Comparison of ENCODE assay signal across 8 mouse cellular contexts in the genomic region with DNA sequence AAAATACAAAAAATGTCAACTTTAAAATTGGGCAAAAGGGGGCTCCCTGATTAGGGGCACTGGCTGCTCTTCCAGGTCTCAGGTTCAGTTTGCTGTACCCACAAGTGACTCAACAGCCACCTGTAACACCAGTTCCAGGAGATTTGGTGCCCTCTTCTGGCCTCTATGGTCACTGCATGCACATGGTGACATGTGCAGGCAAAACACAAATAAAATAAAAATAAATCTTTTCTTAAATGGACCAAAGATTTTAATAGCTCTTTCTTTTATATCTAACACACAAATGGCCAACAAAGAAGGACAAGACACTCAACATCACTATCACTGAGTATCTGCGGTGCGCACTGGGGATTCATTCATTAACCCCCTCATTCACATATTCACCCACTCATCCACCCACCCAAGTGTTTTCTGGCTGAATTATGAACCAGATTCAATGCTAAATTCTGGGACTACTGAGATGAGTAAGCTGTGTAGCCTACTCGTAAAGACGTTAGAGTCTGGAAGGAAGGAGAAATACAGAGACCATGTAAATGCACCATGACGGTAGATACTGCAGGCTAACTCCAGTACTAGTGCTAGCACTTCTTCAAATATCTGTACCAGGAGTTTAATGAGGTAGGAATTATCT. TPM values are rescaled to one million over a fixed set of nuclear protein-coding genes. Genes with fewer than 3 reads are reported as not detected.
A peak's percentile ranks its signal among the peaks of the same experiment; 100 is the strongest.
DNase-seq lines count a peak whose midpoint lies in the region; ATAC-seq lines count a peak whose summit lies in the region.

No protein-coding gene starts in this region.

- WGBS in forebrain, embryonic 10.5 days: 94% methylated on average over 5 of the region's 5 CpGs
- 87% methylated on average over 5 of the region's 5 CpGs for WGBS in forebrain, embryonic 16.5 days
- WGBS in neural tube, embryonic 15.5 days: 91% methylated on average over 5 of the region's 5 CpGs
- WGBS in macrophage (ENCODE audit: missing documents): 83% methylated on average over 5 of the region's 5 CpGs

- H3K27me3 ChIP-seq in forebrain, embryonic 10.5 days (ENCODE audit: poor library complexity, severe bottlenecking): no peaks in the 10 kb centered on the region
- H3K27me3 ChIP-seq in forebrain, embryonic 16.5 days (replicated peaks; ENCODE audit: control insufficient read depth, insufficient read depth, low read length): no peaks in the 10 kb centered on the region
- no peaks in the 10 kb centered on the region for H3K27me3 ChIP-seq in neural tube, embryonic 15.5 days (replicated peaks)
- no peaks in the 10 kb centered on the region for H3K27me3 ChIP-seq in splenic B cell, adult 2 months (ENCODE audit: control insufficient read depth, insufficient read depth, low read length, poor library complexity, severe bottlenecking)

- ATAC-seq in forebrain, embryonic 16.5 days: no peak
- no peak for ATAC-seq in neural tube, embryonic 15.5 days (ENCODE audit: low FRiP score)

- DNase-seq in forebrain, embryonic 10.5 days (ENCODE audit: extremely low spot score, low spot score): peak; percentile 47
- DNase-seq in neural tube, embryonic 10.5 days (ENCODE audit: extremely low spot score, low spot score): peak; percentile 46
- peak; percentile 64 to 83 for DNase-seq in cerebellum, postnatal 25 days
- DNase-seq in kidney, postnatal 4 days: peak; percentile 77 to 79
- DNase-seq in splenic B cell, adult 2 months (ENCODE audit: low read depth, low spot score): peak; percentile 84

- H3K79me2 ChIP-seq in macrophage (ENCODE audit: inconsistent target): peaks cover 87% of the 10 kb centered on the region

- H3K4me1 ChIP-seq in forebrain, embryonic 10.5 days: peaks cover 28% of the 10 kb centered on the region
- peaks cover 24% of the 10 kb centered on the region for H3K4me1 ChIP-seq in forebrain, embryonic 16.5 days (replicated peaks; ENCODE audit: control insufficient read depth, insufficient read depth, low read length)
- H3K4me1 ChIP-seq in neural tube, embryonic 15.5 days: peaks cover 36% of the 10 kb centered on the region

- H3K36me3 ChIP-seq in forebrain, embryonic 10.5 days (replicated peaks): peaks cover 32% of the 10 kb centered on the region
- H3K36me3 ChIP-seq in forebrain, embryonic 16.5 days (ENCODE audit: control insufficient read depth, insufficient read depth): no peaks in the 10 kb centered on the region
- no peaks in the 10 kb centered on the region for H3K36me3 ChIP-seq in neural tube, embryonic 15.5 days
- no peaks in the 10 kb centered on the region for H3K36me3 ChIP-seq in macrophage (ENCODE audit: inconsistent target)
- no peaks in the 10 kb centered on the region for H3K36me3 ChIP-seq in splenic B cell, adult 2 months (ENCODE audit: control insufficient read depth, insufficient read depth, low read length, poor library complexity, severe bottlenecking)

- no peaks in the 10 kb centered on the region for H3K9me3 ChIP-seq in forebrain, embryonic 10.5 days
- no peaks in the 10 kb centered on the region for H3K9me3 ChIP-seq in forebrain, embryonic 16.5 days (ENCODE audit: control insufficient read depth, low read length)
- H3K9me3 ChIP-seq in neural tube, embryonic 15.5 days (replicated peaks): no peaks in the 10 kb centered on the region

- H3K27ac ChIP-seq in forebrain, embryonic 10.5 days: no peak overlapping the region
- no peak overlapping the region for H3K27ac ChIP-seq in forebrain, embryonic 16.5 days (ENCODE audit: low read length)
- no peak overlapping the region for H3K27ac ChIP-seq in neural tube, embryonic 15.5 days (replicated peaks)
- peak overlapping the region; percentile 90 for H3K27ac ChIP-seq in macrophage

- H3K4me3 ChIP-seq in forebrain, embryonic 10.5 days: no peak overlapping the region
- H3K4me3 ChIP-seq in forebrain, embryonic 16.5 days (replicated peaks; ENCODE audit: low read length): no peak overlapping the region
- no peak overlapping the region for H3K4me3 ChIP-seq in neural tube, embryonic 15.5 days (replicated peaks)
- no peak overlapping the region for H3K4me3 ChIP-seq in macrophage (ENCODE audit: inconsistent target)

- no peak overlapping the region for H3K9ac ChIP-seq in forebrain, embryonic 16.5 days (replicated peaks; ENCODE audit: low read depth, low read length)
- no peak overlapping the region for H3K9ac ChIP-seq in neural tube, embryonic 15.5 days (replicated peaks)

- no peak overlapping the region for H3K4me2 ChIP-seq in forebrain, embryonic 16.5 days (ENCODE audit: low read length)
- no peak overlapping the region for H3K4me2 ChIP-seq in neural tube, embryonic 15.5 days

RNA-seq across cellular contexts. Expression of a gene that starts 44.3 kb away (rescaled TPM):
- 48.5 and 53.4 TPM in 2 replicates for polyA plus RNA-seq in forebrain, embryonic 10.5 days (2016; fragmentation: Nextera tagmentation; extraction: Ambion mirVana)
- 52.3 and 58.0 TPM in 2 replicates for polyA plus RNA-seq in forebrain, embryonic 16.5 days (2015; fragmentation: Nextera tagmentation; extraction: Ambion mirVana)
- polyA plus RNA-seq in neural tube, embryonic 15.5 days (2015; fragmentation: Nextera tagmentation; extraction: Ambion mirVana): 41.4 and 43.6 TPM in 2 replicates
- 10 to 100 TPM in 23 of 26 experiments, 1 to 10 TPM in 3; 5.1 to 31.2 (median 18.8) TPM for total RNA-seq in macrophage (2018; cell fraction: chromatin; rRNA removed)
- total RNA-seq in macrophage (2018; cell fraction: cytosol; rRNA removed): 10 to 100 TPM; 17.2 to 33.6 (median 26.4) TPM
- total RNA-seq in macrophage (2018; cell fraction: nucleus; rRNA removed): 10 to 100 TPM; 13.5 to 64.7 (median 27.2) TPM
- 17.3 to 25.3 TPM (median 18.3 TPM) in 3 replicates for polyA plus RNA-seq in macrophage (2018)
